Mouse (Mus musculus) liver, postnatal 0 days (tissue): ENCODE results near the gene Dusp5.

Source experiments
- CTCF ChIP-seq: sonication (generic); IDR thresholded peaks from 2 replicates; pipeline ENCODE4 v1.5.1; 2016; ENCODE audit warnings: antibody characterized with exemption, low read depth
- EP300 ChIP-seq: IDR thresholded peaks from 2 replicates; pipeline ENCODE4 v1.6.1; 2016; ENCODE audit warnings: antibody characterized with exemption, low read depth, mild to moderate bottlenecking

- TF ChIP-seq EP300 (no peak), CTCF (no peak)
These were observed 35.3 kb downstream of the Dusp5 start for GRCm38 (mm10) chr19:53564174-53564573.
